Mouse (Mus musculus) CD4-positive naive resting alpha-beta T cell, adult 76 days (primary cell): ENCODE data around the gene Pgam5. TPM values are rescaled to one million over a fixed set of nuclear protein-coding genes. Genes with fewer than 3 reads are reported as not detected.

Source experiments
- total RNA-seq: library from RNA; stranded (reverse); gene quantifications from one replicate; pipeline ENCODE4 v1.2.4, GENCODE M21; 2023

Gene Pgam5
- 39.0 TPM for total RNA-seq

DNA sequence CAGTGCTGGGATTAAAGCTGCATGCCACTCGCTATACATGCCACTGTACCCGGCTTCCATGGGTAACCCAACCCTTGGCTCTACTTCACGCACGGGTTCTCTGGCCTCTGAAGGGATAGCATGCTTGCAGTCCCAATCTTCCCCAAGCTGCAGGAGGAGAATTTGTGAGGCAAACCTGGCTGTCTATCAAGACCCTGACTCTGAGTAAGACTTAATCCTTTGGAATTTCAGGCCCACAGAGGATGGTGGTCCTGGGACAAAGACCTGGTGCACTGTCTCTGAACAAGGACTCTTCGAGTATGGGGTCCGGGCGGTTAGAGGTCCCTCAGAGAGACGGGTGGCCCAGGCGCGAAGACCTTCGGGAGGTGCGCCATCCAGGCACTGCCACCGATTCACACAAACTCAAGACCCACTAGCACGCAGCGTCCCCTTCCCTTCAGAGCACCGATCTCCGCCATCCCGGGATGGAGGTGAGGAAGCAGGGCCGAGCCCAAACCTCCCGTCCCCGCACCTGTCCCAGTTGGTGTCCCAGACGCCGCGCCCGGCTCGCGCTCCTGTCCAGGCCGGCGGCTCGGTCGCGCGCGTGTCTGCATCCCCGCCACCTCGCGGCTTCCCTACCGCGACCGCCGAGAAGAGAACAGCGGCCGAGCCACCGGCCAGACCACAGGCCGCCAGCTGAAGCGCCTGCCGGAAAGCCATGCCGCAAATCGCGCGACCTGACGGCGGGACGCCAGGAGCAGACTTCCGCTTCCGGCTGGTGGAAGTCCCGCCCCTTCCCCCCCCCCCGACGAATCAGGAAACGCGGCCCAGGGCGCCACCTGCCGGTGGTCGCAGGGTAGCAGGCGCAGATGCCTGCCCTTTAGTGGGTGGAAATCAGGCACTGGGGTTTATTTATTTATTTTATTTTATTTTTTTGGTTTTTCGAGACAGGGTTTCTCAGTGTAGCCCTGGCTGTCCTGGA is at the start of gene Pgam5:
Pgam5 (minus strand) TSS at position 773 of the 961 bp plus-strand sequence.

DNA sequence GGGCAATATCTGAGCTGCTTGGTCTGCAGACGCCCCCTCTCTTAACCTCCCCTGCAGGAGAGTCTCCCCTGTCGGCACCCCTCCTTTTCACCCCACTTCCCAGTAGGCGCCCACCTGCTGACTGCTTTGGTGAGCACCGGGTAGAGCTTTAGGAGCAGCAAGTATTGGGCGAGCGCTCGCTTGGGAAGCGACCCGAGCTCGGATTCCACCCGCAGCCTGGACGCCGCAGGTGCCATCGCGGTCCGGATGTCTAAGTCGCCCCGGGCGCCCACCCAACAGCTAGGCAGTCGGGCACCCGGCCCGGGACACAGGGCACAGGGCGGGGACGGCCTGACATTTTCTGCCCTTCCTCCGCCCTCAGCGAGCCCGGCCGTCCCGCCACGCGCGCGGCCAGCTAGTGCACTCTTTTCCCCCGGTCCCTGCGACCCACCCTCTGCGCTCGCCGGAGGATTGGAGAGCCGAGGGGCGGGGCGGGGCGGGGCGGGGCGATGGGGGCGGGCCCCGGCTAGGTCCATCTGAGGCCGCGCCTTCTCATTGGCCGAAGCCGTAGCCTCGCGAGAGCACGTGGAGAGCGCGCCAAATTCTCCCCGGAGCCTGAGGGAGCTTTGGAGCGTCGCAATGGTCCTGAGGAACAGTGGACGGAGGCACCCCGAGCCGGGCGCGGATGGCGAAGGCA is 16.2 kb upstream of the Pgam5 start, which contains the start of the genes Pxmp2 and Pole:
Pxmp2 (minus strand) TSS at position 417 of the 676 bp plus-strand sequence.
Pole (plus strand) TSS at position 537 of the 676 bp plus-strand sequence.

DNA sequence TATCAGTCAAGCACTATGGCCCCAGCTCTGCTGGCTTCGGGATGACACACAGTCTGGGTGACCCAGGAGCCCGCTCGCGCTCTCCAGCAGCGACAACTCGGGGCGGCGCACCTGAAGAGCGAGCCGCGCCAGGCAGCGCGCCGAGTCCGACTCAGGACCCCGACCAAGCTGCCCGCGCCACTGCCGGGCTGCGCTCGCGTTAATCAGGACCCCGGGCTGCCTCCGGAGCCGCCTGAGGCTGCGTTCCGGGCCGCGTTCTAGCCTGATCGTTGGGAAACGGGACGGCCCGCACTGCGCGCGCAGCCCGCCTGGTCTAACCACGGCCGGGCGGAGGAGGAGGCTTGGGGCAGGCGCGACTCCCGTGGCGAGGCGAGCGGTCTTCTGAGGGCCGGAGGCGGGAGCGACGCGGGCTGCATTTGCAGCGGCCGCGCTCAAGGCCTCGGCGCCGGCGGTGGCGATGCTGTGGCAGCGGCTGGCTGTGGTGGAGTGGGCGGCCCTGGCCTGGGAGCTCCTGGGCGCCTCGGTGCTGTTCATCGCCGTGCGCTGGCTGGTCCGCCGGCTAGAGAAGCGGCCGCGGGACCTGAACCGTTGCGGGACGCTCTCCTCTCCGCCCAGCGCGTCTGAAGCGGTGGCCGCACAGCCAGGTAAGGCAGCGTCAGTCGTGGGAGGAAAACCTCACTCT is 38.8 kb downstream of the Pgam5 start, which contains the start of gene Ankle2:
Ankle2 (plus strand) TSS at position 225 of the 682 bp plus-strand sequence.

Other genes starting within 250 kb of the Pgam5 start
- gene Gm17655, start 197.4 kb downstream of the Pgam5 start, total RNA-seq: 13.7 TPM
- 0.32 TPM for gene Gm35315, start 175.5 kb downstream of the Pgam5 start, total RNA-seq
- 0.41 TPM for gene Plcxd1, start 169.9 kb downstream of the Pgam5 start, total RNA-seq
- gene Gtpbp6, start 161.7 kb downstream of the Pgam5 start, total RNA-seq: 84.8 TPM
- 3.6 TPM for gene Zfp605, start 159.8 kb downstream of the Pgam5 start, total RNA-seq
- 92.6 TPM for gene Chfr, start 134.1 kb downstream of the Pgam5 start, total RNA-seq
- 32.5 TPM for gene Golga3, start 93.2 kb downstream of the Pgam5 start, total RNA-seq
- gene Ankle2, start 38.9 kb downstream of the Pgam5 start, total RNA-seq: 46.8 TPM
- 1.2 TPM for gene Pxmp2, start 16.3 kb upstream of the Pgam5 start, total RNA-seq
- 6.1 TPM for gene Pole, start 16.4 kb upstream of the Pgam5 start, total RNA-seq
- 0.29 TPM for gene P2rx2, start 73.3 kb upstream of the Pgam5 start, total RNA-seq
- not detected for gene Lrcol1, start 74.8 kb upstream of the Pgam5 start, total RNA-seq
- gene Fbrsl1, start 178.6 kb upstream of the Pgam5 start, total RNA-seq: 199 TPM